Mouse (Mus musculus) midbrain, embryonic 11.5 days (tissue): ENCODE data around the gene Col26a1. TPM values are rescaled to one million over a fixed set of nuclear protein-coding genes. Genes with fewer than 3 reads are reported as not detected.

Experiments
- ATAC-seq: fragments of 200-750 bp; cut with Nextera tagmentation; 2 replicates; pipeline ENCODE4 v1.8.0; 2017; ENCODE audit warnings: moderate TSS enrichment, moderate library complexity; ENCODE audit not compliant: low FRiP score
- DNase-seq: peaks from one replicate; pipeline ENCODE4 v3.0.0; 2015; ENCODE audit warnings: low spot score; ENCODE audit errors: missing footprints
- H3K27ac ChIP-seq: fragments of 300-500 bp; sonication (generic); 2 replicates; pipeline ENCODE4 v1.5.1; 2014; ENCODE audit warnings: low read depth, low read length
- H3K27me3 ChIP-seq: fragments of 300-500 bp; sonication (generic); 2 replicates; pipeline ENCODE4 v1.6.1; 2014; ENCODE audit warnings: mild to moderate bottlenecking, low read length, moderate library complexity, mixed read lengths; ENCODE audit not compliant: control insufficient read depth, insufficient read depth
- H3K36me3 ChIP-seq: fragments of 300-500 bp; sonication (generic); 2 replicates; pipeline ENCODE4 v1.6.1; 2014; ENCODE audit warnings: mild to moderate bottlenecking, low read length, moderate library complexity, mixed read lengths; ENCODE audit not compliant: control insufficient read depth, insufficient read depth
- H3K4me1 ChIP-seq: fragments of 300-500 bp; sonication (generic); 2 replicates; pipeline ENCODE4 v1.6.1; 2014; ENCODE audit warnings: low read length; ENCODE audit not compliant: control insufficient read depth, insufficient read depth
- H3K4me2 ChIP-seq: fragments of 300-500 bp; sonication (generic); 2 replicates; pipeline ENCODE4 v1.6.1; 2014; ENCODE audit warnings: mild to moderate bottlenecking, moderate library complexity
- H3K4me3 ChIP-seq: fragments of 300-500 bp; sonication (generic); 2 replicates; pipeline ENCODE4 v1.5.1; 2014; ENCODE audit warnings: low read depth, low read length
- H3K9ac ChIP-seq: fragments of 300-500 bp; sonication (generic); 2 replicates; pipeline ENCODE4 v1.6.1; 2014; ENCODE audit warnings: low read length
- H3K9me3 ChIP-seq: fragments of 300-500 bp; sonication (generic); 2 replicates; pipeline ENCODE4 v1.6.1; 2016; ENCODE audit warnings: low read length; ENCODE audit not compliant: control insufficient read depth
- WGBS: fragments of 180-500 bp; shearing (Covaris S2); extraction: QIAGEN DNeasy Blood & Tissue Kit; methylation state at CpG from one replicate; pipeline ENCODE4 v1.1.7; 2014; 5-methylcytosine and 5-hydroxymethylcytosine counted together
- polyA plus RNA-seq: library from polyadenylated mRNA; unstranded; fragments of >200 nt; fragmentation: Nextera tagmentation; extraction: Ambion mirVana; gene quantifications from 2 replicates; pipeline ENCODE4 v1.2.1, GENCODE M21; 2014

Gene Col26a1
- polyA plus RNA-seq, 1 experiment from 2014 or later, result 21.9 TPM

- H3K4me3 ChIP-seq, result no peak overlapping the region
- no peaks in the 10 kb centered on the region for H3K9me3 ChIP-seq
- H3K27ac ChIP-seq, result peak overlapping the region; percentile 76
- no peaks in the 10 kb centered on the region for H3K27me3 ChIP-seq
- 27% methylated on average over 14 of the region's 14 CpGs for WGBS
- DNase-seq (peak; percentile 91), ATAC-seq (peak; percentile 86)
- no peaks in the 10 kb centered on the region for H3K36me3 ChIP-seq
- peak overlapping the region; percentile 15; the same call in 1 of the 2 replicates for H3K4me2 ChIP-seq
- H3K4me1 ChIP-seq, result peaks cover 11% of the 10 kb centered on the region
- H3K9ac ChIP-seq, result peak overlapping the region; percentile 30; the same call in 1 of the 2 replicates
Measured at GRCm38 (mm10) chr5:136863961-136864674, 18.9 kb downstream of the Col26a1 start.

GRCm38 (mm10) chr5:136863276-136863675 lies 19.7 kb downstream of the Col26a1 start:
- DNase-seq (peak; percentile 91), ATAC-seq (no peak)
- Histone ChIP-seq H3K27ac (peak overlapping the region; percentile 76; the same call in 1 of the 2 replicates), H3K4me3 (no peak overlapping the region), H3K4me2 (no peak overlapping the region), H3K9ac (no peak overlapping the region), H3K9me3 (no peaks in the 10 kb centered on the region), H3K36me3 (no peaks in the 10 kb centered on the region), H3K4me1 (peaks cover 11% of the 10 kb centered on the region), H3K27me3 (no peaks in the 10 kb centered on the region)
- 50% methylated on average over 9 of the region's 9 CpGs for WGBS

- Histone ChIP-seq H3K27me3 (no peaks in the 10 kb centered on the region), H3K27ac (no peak overlapping the region), H3K4me3 (no peak overlapping the region), H3K9me3 (no peaks in the 10 kb centered on the region), H3K4me2 (no peak overlapping the region), H3K9ac (no peak overlapping the region), H3K36me3 (no peaks in the 10 kb centered on the region), H3K4me1 (peaks cover 11% of the 10 kb centered on the region)
- DNase-seq (peak; percentile 86), ATAC-seq (no peak)
- WGBS, result 49% methylated on average over 4 of the region's 4 CpGs
Measured at GRCm38 (mm10) chr5:136862806-136863205, 20.2 kb downstream of the Col26a1 start.

GRCm38 (mm10) chr5:136861191-136861940 lies 21.6 kb downstream of the Col26a1 start:
- Histone ChIP-seq H3K4me2 (no peak overlapping the region), H3K27ac (no peak overlapping the region), H3K4me1 (peaks cover 11% of the 10 kb centered on the region), H3K9me3 (no peaks in the 10 kb centered on the region), H3K36me3 (no peaks in the 10 kb centered on the region), H3K27me3 (no peaks in the 10 kb centered on the region), H3K4me3 (no peak overlapping the region), H3K9ac (0 out of 2 replicates have a peak overlapping the region, but pooled peaks have one; percentile 22)
- peak; percentile 88 for DNase-seq
- WGBS, result 12% methylated on average over 20 of the region's 20 CpGs
- ATAC-seq, result no peak

GRCm38 (mm10) chr5:136850716-136851115 lies 32.3 kb downstream of the Col26a1 start:
- WGBS, result 78% methylated on average over 6 of the region's 6 CpGs
- Histone ChIP-seq H3K4me3 (no peak overlapping the region), H3K27me3 (no peaks in the 10 kb centered on the region), H3K27ac (no peak overlapping the region), H3K4me1 (no peaks in the 10 kb centered on the region), H3K4me2 (no peak overlapping the region), H3K9me3 (no peaks in the 10 kb centered on the region), H3K36me3 (no peaks in the 10 kb centered on the region), H3K9ac (no peak overlapping the region)
- DNase-seq (peak; percentile 64), ATAC-seq (no peak)

GRCm38 (mm10) chr5:136846385-136847264 lies 36.4 kb downstream of the Col26a1 start:
- Histone ChIP-seq H3K36me3 (no peaks in the 10 kb centered on the region), H3K4me3 (no peak overlapping the region), H3K9me3 (no peaks in the 10 kb centered on the region), H3K4me2 (no peak overlapping the region), H3K9ac (no peak overlapping the region), H3K27me3 (no peaks in the 10 kb centered on the region), H3K4me1 (no peaks in the 10 kb centered on the region), H3K27ac (no peak overlapping the region)
- 81% methylated on average over 19 of the region's 19 CpGs for WGBS
- ATAC-seq (no peak), DNase-seq (peak; percentile 51)

- ATAC-seq, result no peak
Measured at GRCm38 (mm10) chr5:136843930-136844329, 39.1 kb downstream of the Col26a1 start.

GRCm38 (mm10) chr5:136840036-136840435 lies 43.0 kb downstream of the Col26a1 start:
- Histone ChIP-seq H3K4me1 (no peaks in the 10 kb centered on the region), H3K9ac (no peak overlapping the region), H3K4me2 (no peak overlapping the region), H3K4me3 (no peak overlapping the region), H3K36me3 (no peaks in the 10 kb centered on the region), H3K27ac (no peak overlapping the region), H3K9me3 (no peaks in the 10 kb centered on the region), H3K27me3 (no peaks in the 10 kb centered on the region)
- 8% methylated on average over 8 of the region's 8 CpGs for WGBS
- peak; percentile 94 for DNase-seq
- no peak for ATAC-seq

More at GRCm38 (mm10) chr5:136843930-136844329, 39.1 kb downstream of the Col26a1 start:
- no peak for DNase-seq
- WGBS, result 61% methylated on average over 5 of the region's 5 CpGs
- Histone ChIP-seq H3K9me3 (no peaks in the 10 kb centered on the region), H3K9ac (no peak overlapping the region), H3K36me3 (no peaks in the 10 kb centered on the region), H3K4me2 (no peak overlapping the region), H3K27ac (no peak overlapping the region), H3K4me3 (no peak overlapping the region), H3K4me1 (no peaks in the 10 kb centered on the region), H3K27me3 (no peaks in the 10 kb centered on the region)
